Mouse (Mus musculus) cerebellum, postnatal 10 days (tissue): ENCODE data around the gene Dot1l.
"Not testable (repeated sequence)": the region's sequence is repeated elsewhere in the genome, so short reads cannot be mapped to it uniquely, and the experiment has no call there.

Experiments used
- DNase-seq, 2 experiments: peaks; one replicate each; pipeline ENCODE4 v3.0.0; 2021; ENCODE audit warnings: mixed read lengths in 2 of 2

Gene Dot1l

DNA sequence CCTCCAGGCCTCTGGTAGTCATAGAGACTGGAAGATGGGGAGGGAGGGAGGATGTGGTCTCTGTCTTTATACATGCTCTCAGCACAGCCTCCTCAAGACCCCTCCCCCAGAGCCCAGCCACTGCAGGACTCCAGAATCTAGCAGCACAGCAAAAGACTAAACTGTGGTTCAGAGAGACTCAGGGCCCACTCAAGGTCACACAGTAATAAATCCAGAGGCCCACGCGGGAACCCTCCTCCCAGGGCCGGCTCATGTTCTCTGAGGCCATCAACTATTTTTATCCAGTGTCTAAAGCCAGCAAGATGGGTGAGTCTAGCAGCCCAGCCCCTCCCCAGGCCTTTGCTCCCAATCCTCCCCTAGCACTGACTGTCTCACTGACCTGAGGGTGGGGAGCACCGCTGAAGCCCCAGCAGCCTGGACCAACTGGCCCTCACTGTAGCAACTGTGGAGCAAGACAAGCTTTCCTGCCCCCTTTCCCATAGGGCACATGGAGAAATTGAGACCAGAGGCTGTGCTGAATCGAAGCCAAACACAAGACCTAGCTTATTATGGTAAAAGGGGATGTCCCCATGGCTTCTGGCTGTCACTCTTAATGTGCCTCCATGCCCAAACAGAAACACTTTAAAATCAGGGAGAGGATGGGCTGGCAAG, 57.5 kb downstream of the Dot1l start:
- DNase-seq = no peak

DNA sequence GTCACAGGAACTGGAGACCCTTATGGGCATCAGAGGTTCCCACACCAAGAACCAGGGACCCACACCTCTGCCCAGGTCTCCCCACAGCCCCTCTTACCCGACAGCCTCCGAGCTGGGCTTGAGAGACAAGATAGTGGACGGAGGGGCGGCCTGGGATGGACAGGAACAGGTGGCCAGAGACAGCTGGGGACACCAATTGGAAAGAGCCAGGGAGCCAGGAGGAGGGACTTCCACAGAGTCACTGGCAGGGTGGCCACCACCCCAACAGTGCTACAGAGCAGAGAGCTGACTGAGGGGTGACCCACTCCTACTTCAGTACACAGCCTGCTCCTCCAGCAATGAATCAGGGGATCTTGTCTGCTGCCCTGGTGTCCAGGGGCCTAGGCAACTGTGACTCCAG, 58.4 kb downstream of the Dot1l start, which contains the start of gene Jsrp1:
Gene Jsrp1, minus strand, starts transcription at position 133 of the 400 bp plus-strand sequence.
- DNase-seq = no peak

DNA sequence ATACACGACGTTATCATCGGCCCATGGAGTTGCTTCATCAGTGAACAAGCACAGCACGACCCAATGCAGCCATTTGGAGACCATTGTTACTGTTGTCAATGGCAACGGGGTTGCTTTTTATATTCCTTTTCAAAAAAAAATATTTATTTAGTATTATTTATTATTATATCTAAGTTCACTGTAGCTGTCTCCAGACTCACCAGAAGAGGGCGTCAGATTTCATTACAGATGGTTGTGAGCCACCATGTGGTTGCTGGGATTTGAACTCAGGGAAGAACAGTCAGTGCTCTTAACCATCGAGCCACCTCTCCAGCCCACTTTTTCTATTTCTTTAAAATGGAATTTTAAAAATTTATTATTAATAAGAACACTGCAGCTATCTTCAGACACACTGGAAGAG, 59.8 kb downstream of the Dot1l start:
- DNase-seq = no peak

DNA sequence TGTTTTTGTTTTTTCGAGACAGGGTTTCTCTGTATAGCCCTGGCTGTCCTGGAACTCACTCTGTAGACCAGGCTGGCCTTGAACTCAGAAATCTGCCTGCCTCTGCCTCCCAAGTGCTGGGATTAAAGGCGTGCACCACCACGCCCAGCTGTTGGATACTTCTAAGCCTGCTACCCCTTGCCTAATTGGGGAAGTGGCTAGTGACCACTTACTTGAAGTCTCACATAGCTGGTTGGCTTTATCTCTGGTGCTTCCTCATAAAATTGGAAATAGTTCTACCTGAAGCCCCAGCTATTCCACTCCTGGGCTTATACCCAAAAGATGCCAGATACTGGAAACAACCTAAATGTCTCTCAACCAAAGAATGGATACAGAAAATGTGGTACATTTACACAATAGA, 61.3 kb downstream of the Dot1l start:
- not testable (repeated sequence) for DNase-seq

- DNase-seq = no peak
Measured at GRCm38 (mm10) chr10:80817164-80817563, 62.2 kb downstream of the Dot1l start.

DNA sequence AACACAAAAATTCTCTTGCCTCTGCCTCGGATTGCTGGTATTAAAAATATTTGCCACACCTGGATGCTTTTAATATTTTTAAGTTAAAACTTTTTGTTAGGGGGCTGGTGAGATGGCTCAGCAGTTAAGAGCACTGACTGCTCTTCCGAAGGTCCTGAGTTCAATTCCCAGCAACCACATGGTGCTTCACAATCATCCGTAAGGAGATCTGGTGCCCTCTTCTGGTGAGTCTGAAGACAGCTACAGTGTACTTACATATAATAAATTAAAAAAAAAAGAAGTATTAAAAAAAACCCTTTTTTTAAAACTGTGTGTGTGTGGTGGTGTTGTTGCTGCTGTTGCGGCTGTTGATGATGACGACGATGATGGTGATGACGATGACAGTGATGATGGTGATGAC, 62.9 kb downstream of the Dot1l start:
- not testable (repeated sequence) for DNase-seq

- no peak for DNase-seq
Measured at GRCm38 (mm10) chr10:80818599-80819281, 63.7 kb downstream of the Dot1l start.

GRCm38 (mm10) chr10:80819406-80819805, 64.4 kb downstream of the Dot1l start:
- DNase-seq = no peak

GRCm38 (mm10) chr10:80821991-80822390, 67.0 kb downstream of the Dot1l start:
- DNase-seq = peak; percentile 60 to 63

DNA sequence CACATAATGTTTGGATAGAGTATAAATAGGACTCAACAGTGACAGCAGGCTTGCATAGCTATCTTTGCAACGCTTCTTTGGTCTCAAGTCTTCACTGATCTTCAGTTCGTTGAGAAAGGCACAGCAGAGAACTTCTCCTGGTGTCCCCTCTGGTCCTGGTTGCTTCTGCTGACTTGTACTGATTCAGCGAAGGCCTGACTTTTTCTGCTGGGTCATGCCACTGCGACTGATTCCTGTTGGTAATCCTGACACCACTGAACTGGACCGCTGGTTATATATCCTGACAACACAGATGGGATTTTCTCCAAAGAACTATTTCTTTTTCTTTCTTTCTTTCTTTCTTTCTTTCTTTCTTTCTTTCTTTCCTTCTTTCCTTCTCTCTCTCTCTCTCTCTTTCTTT, 67.5 kb downstream of the Dot1l start:
- DNase-seq = no peak

DNA sequence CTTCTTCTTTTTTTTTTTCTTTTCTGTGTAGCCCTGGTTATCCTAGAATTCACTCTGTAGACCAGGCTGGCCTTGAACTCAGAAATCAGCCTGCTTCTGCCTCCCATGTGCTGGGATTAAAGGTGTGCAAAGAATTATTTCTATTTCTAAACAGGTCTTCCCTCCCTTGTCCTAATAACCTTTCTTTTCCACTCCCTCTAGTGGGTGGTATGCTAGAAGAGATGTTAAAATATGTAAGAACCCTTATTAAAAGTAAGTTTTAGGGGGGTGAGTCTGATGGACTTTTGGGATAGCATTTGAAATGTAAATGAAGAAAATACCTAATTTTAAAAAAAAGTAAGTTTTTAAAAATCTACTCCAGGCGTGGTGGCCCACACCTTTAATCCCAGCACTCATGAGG, 68.3 kb downstream of the Dot1l start:
- DNase-seq = no peak

GRCm38 (mm10) chr10:80823847-80824643, 69.0 kb downstream of the Dot1l start:
- DNase-seq = no peak

DNA sequence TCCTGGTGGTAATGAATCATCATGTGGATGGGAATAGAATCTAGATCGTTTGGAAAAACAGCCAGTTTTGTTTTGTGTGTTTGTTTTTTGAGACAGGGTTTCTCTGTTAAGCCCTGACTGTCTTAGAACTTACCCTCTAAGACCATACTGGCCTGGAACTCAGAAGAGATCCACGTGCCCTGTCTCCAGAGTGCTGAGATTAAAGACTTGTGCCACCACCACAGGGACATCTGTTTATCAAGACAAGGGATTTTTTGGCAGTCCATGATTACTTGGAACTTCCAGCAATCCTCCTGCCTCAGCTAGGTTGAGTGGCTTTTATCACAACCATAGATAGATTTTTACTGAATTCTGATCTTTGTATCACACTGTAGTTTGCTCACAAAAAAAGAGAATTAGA, 69.8 kb downstream of the Dot1l start:
- no peak for DNase-seq

GRCm38 (mm10) chr10:80826151-80827062, 71.4 kb downstream of the Dot1l start, which contains the start of gene Oaz1:
TSS of gene Oaz1 (plus strand) at chr10:80826656.
- peak; percentile 99 for DNase-seq

DNA sequence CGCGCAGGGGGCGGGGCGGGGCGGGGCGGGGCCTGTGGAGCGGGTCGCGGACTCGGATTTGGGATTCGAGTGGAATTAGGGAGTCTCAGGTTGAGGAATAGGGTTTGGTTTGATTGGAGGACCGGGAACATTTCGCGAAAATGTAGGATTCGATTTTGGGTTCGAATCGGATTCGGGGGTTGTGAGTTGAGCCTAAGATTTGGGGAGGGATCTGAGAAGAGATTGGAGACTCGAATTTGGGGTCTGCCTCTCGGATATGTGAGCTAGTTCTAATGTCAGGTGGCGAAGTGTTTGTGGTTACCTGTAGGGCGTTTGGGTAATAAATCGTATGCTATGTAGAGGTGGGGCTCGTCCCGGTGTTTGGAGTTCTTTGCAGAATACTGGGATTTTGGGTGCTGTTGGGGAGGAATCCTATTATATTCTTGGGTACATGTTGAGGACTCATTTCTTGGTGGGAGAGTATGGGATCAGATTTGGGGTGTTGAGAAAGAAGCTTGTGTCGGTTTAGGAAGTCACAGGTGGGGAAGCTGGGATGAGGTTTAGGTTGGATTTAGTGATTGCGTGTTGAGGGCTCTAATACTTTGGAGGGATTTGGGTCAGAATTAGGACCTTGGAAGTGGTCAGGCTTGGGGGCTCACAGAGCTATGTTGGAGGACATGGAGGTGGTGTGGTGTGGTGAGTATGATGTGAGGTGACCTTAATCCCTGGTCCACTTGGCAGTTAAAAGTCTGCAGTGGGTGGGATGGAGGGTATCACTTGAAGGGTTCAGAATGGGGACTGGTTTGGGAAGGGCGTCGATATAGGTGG, 72.3 kb downstream of the Dot1l start:
- DNase-seq = no peak

DNA sequence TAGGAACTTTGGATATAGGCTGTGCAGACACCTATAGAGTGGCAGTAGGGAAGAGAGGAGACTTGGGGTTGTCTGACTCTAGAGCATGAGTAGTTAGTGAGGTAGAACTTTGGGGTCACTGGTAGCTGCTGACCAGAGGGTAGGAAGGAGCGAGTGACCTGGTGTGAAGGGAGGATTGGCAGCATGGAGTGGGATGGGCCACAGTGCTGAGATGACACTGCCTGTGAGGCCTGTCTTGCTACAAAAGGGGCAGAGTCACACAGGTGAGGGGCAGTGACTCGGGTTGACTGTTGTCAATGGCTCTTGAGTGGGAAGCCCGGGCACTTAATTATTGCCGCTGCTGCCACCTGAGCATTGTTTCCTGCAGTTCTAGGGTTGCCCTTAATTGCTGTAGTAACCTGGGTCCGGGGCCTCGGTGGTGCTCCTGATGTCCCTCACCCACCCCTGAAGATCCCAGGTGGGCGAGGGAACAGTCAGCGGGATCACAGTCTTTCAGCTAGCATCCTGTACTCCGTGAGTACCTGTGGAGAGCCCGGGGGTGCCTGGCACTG, 72.9 kb downstream of the Dot1l start:
- peak in 1 of 2 experiments; percentile 14 for DNase-seq

DNA sequence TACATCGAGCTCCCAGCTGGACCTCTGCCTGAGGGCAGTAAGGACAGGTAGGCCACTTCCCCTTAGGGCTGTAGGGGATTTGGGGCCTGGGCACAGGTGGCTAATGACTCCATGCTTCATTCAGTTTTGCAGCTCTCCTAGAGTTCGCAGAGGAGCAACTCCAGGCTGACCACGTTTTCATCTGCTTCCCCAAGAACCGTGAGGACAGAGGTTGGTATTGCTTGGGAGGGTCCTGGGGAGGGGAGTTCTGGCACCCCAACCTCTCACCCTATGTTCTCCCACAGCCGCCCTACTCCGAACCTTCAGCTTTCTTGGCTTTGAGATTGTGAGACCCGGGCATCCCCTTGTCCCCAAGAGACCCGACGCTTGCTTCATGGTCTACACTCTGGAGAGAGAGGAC, 73.6 kb downstream of the Dot1l start:
- not testable (repeated sequence) for DNase-seq

DNA sequence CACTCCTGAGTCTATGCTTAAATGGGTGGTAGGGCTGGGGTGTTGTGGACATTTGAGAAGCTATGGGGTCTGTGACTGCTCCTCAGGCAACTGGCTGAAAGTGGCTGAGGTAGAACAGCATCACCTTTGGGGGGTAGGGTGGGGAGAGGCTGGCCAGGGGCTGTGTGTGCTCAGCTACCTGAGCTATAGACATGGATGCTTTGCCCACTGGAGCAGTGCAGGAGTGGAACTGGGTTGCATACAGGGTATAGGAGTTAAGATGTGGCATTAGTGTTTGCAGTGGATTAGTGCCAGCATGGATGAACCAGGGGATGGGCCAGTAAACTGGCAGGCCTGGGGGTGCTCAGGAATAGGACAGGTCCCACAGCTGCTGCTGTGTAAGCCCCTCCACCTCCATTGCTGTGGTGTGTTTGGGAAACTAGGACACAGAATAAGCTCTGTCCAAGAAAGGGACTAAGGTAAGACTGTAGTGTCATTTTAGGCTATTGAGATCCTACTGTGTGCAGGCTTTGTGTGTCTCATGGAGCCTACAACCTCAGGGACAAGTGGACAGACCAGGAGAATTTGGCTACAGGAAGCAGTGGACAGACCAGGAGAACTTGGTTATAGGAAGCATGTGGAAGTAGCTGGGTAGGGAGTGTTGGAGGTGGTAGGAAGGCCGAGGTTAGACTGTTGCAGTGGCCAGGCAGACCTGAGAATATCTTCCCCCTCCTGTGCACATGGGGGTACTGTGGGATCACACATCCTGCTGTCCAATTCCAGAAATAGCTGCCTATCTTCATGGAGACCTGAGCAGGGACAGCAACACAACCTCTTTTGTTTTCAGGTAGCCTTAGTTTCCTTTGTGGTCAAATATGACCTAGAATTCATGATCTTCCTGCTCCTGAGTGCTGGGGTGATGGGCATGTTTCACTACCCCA, 74.6 kb downstream of the Dot1l start:
- no peak for DNase-seq

- DNase-seq = peak in 1 of 2 experiments; percentile 56
Measured at GRCm38 (mm10) chr10:80831136-80831535, 76.1 kb downstream of the Dot1l start.

DNA sequence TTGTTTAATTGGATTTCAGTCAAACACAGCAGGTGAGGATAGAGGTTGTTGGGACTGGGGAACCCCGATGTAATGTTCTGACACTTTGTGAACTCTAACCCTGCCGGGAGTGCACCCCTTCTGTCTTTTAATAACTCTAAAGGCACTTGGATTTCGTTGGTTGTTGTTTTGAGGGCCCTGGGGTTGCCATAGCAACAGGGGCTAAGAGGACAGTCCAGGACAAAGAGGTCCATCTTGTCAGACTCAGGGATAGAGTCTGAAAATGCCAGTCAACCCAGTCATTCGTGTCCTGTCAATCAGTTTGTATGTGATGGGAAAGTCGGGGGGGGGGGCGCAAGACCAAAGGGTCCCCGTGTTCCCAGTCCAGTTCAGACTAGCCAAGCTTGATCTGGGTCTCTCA, 77.8 kb downstream of the Dot1l start:
- DNase-seq = no peak
